Mouse (Mus musculus) heart, postnatal 14 days (tissue): ENCODE results near the gene Mamdc4. TPM values are rescaled to one million over a fixed set of nuclear protein-coding genes. Genes with fewer than 3 reads are reported as not detected.

Experiments used
- DNase-seq, 2 experiments: peaks; one replicate each; pipeline ENCODE4 v3.0.0; 2021 to 2022
- intact Hi-C: fragments of 180-260 bp; cut with DNase I; formaldehyde crosslinking; loops from one replicate; pipeline ENCODE4 v1.15.1; 2025
- long read RNA-seq, 2 experiments: library from polyadenylated mRNA; stranded (forward); transcript quantifications; one replicate each; pipeline ENCODE4 v2.0.0; 2021
- total RNA-seq, 2 experiments: library from RNA; stranded (reverse); gene quantifications; 2 replicates each; pipeline ENCODE4 v1.2.3; 2021

The Mamdc4 gene
- 1 to 10 TPM; 3.0 to 5.2 TPM for total RNA-seq
- long read RNA-seq, experiment 1, partial matches to known transcripts = 1 of 2 reads
- long read RNA-seq, experiment 1, other reads (novel, unspliced or antisense) = 1 of 2 reads
- long read RNA-seq, experiment 2, partial matches to known transcripts = 1 of 2 reads
- long read RNA-seq, experiment 2, other reads (novel, unspliced or antisense) = 1 of 2 reads

DNA sequence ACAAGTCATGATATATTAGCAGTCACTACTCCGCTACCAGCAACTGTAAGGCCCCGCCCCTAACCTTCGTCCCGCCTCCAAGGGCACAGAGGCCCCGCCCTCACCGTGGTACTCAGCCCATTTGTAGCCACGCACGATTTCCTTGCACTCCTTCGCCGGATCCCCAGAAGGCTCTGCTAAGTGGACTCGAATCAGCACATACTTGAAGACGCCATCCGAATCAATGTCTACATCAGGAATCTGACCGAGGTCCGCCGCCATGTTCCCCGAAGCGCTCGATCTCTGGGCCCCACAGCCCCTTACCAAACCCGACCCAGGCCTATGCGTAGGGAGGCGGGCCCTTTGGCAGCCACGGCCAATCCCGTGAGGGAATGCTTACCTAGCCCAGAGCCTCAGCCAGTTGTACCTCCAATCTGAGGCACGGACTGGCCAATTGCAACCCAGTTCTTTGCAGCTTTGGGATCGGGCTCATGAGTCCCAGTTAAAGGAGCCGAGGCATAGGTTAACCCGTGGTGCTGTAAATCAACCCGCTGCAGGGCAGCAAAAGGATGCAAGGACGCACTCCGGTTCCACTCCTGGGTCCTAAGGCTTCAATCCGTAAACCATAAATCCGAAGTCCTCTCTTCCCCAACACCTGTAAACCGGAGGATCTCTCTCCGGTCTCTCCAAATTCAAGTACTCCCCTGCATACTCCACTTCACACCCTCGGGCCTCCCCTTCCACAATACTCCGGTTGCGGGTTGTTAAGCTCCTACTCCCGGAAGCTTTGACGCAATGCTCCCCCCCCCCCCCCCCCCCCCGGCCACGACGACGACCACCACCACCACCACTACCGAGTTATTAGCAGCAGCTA, at the start of gene Mamdc4, which contains the start of gene Phpt1:
Gene Mamdc4, minus strand, starts transcription at position 267 of the 853 bp plus-strand sequence.
Gene Phpt1, minus strand, starts transcription at position 646 of the 853 bp plus-strand sequence.
- DNase-seq = peak; percentile 93 to 95
- intact Hi-C loops = no loop called here

DNA sequence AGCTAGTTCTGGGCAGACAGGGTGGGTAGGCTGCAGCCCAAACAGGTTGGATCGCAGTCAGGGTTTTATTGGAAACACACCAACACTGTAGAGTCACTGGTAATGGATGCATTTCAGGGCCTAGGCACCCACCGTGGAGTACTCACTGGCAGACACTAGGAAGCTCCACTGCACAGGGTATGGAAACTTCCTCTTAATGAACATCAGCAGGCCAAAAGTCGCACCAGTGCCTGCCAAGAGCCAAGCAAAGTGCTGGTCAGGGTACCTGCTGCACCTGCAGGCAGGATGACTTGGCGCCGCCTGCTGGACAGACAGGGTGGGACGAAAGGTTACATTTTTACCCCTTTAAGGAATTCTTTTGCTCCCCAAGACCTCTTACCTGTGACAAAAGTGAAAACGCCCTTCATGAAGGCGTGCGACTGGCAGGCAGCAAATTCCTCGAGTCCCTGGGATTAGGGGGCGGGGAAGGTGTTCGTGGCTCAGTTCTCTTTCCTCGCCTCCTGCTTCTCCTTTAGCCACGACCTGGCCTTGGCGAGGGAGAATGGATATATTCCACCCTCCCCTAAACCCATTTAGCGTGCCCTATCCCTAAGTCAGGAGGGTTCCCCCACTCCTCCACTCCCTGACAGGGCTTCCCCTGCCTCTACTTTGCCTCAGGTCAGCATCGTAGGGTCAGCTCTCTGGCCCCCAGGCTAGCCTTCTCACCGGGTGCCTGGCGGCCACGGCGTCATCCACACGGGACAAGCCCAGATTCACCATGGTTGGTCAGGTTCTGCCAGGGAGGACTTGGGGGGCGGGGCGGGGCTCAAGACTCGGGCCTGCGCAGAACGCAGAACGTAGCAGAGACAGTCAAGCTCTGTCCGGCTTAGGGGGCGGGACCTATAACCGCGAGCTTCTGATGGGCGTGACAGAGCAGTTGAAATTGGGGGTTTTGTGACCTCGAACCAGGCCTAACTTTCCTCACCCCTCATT, 46.9 kb upstream of the Mamdc4 start, which contains the start of gene Tmem141:
Gene Tmem141, minus strand, starts transcription at position 777 of the 972 bp plus-strand sequence.
- DNase-seq = peak; percentile 84 to 89
- intact Hi-C loops = no loop called here

DNA sequence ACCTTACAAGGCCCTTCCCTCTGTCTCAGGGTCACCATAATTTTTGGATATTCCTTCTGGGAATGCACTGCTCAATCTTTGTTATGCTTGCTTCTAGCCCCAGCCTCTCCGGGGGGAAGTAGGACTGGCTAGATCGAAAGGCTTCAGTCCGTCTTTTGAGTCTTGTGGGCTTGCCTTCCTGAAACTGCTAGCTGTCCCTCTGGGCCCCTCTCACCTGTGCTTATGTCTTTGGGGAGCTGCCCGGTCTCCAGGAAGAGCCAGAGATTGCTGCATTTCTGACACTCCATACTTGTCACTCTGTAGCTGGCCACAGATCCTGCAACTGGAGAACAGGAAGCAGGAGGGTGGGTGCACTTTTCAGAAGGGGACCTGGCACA, 46.2 kb upstream of the Mamdc4 start:
- no peak for DNase-seq
- intact Hi-C loops = no loop called here

DNA sequence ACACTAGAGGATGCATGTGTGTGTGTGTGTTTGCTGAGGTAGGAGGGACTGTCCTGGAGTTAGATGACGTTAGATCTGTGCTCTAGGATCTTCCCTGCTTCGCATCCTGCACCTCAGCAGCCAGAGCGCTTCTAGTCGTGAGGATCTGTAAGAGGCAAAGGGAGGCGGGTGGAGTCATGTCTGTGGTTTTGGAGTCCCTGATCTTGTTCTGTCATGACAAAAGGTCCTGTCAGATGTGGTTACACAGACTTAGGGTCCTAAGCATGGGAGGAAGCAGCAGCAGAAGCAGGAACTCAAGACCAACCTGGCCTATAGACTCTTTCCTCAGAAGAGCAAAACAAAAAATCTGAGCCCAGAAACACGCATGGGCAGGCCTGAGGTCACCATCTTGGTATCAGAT, 45.7 kb upstream of the Mamdc4 start:
- intact Hi-C loops = no loop called here
- DNase-seq = no peak

DNA sequence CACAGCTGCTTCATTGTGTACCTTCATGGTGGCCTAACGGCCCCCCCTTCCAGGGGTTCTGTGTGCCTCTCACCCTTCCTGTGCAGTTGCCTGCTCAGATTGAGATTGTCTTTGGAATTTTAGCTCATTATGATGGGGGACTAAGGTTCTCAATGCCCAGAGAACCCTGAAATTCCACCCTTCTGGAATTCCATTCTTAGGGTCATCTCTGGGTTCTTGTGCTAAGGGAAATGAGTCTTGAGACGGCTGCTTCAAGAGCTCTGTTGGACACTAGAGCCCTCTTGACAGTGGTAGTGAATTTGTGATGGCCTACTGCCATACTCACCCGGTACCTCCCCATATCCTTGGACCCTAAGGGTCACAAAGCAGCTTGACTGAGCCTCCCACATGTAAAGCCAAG, 42.9 kb upstream of the Mamdc4 start, which contains the start of gene Ccdc183:
Gene Ccdc183, minus strand, starts transcription at position 101 of the 400 bp plus-strand sequence.
- intact Hi-C loops = no loop called here
- DNase-seq = no peak

DNA sequence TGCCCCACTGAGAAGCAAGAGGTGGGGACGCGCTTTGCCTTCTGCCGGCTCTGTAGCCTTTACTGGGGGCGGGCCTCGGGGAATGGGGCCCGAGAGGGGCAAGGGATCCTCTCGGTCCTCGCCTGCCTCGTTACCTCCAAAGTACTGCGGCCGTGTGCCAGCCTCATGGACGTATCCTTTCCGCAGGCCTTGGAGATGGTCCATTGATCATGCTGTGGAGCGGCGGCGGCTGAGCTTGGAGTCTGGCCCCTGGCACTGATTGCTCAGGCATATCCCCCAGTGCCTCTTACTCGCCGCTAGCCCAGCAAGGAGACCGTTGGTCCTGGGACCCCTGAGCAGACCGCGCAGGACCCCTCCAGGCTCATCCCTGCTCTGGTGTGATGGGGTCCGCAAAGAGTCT, 41.8 kb upstream of the Mamdc4 start:
- DNase-seq = no peak
- intact Hi-C loops = no loop called here

DNA sequence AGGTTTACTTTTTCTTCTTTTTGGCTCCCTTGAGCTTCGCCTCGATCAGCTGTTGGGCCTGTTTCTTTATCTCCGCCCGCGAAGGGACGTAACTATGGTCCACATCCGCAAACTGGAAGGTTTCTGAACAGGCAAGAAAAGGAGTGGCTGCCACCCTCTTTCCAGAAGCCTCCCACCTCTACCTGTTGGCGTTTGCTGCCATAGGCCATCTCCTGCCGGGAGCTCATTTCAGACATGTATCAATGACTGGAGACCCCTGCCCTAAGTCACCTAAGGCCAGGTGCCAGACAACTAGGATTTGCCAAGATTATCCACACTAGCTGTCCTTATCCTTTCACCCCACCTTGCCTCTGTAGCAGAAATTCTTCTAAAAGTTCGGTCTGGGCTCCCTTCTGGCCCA, 34.0 kb upstream of the Mamdc4 start:
- intact Hi-C loops = no loop called here
- DNase-seq = no peak

DNA sequence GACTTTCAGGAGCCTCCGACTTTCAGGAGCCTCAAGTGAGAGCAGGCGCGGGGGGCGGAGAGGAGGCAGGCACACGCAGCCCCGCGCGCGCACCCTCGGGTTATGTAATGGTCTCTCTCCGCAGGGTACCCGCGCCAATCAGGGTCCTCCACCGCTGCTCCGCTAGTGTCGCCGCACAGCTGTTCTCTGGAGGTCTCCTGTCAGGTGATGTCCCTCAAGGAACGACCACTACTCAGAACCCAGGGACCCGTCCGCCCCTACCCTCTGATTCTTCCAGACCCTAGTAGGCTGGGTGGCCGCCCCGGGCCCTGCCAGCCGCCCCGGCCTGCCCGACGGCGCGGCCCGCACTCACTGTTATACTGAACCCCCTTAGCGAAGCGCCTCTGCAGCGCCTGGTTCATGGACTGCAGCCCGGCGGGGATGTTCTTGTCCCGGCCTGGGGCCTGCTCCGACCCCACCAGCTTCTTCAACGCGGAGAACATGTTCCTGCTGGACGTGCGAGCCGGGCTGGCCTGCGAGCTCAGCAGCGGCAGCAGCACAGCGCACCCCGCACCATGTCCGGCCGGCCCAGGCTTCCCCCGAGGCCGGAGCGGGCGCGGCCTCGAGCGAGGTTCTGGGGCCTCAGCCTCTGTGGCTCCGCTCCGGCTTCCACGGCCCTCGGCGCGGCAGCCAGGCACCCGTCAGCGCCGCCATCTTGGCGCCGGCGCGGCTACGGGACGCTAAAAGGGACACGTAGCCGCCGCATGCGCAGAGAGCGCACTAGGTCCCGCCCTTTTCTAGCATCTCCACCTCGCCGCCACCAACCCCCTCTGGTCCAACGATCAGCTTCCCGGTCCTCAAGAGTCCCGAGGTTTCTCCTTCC, 33.3 kb upstream of the Mamdc4 start, which contains the start of gene Rabl6:
Gene Rabl6, minus strand, starts transcription at position 761 of the 862 bp plus-strand sequence.
- DNase-seq = peak; percentile 92 to 93
- intact Hi-C loops = no loop called here

DNA sequence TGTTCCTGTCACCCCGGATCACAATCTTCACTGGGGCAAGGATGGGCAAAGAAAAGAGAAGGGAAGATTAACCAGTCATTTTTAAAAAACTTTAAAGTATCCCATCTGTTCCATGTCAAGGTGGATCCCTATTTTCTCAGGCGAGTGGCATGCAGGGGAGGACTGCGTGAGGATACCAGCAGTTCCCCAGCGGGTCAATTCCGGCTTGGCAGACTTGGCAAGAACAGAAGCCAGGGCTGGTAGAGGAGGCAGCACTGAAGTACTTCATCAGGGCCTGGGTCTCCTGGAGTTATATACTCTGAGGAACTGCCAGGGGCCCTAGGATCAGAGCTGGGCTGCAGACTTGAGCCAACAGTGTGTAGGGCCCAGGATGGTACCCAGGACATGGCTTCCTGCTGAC, 27.9 kb upstream of the Mamdc4 start:
- intact Hi-C loops = no loop called here
- DNase-seq = no peak

DNA sequence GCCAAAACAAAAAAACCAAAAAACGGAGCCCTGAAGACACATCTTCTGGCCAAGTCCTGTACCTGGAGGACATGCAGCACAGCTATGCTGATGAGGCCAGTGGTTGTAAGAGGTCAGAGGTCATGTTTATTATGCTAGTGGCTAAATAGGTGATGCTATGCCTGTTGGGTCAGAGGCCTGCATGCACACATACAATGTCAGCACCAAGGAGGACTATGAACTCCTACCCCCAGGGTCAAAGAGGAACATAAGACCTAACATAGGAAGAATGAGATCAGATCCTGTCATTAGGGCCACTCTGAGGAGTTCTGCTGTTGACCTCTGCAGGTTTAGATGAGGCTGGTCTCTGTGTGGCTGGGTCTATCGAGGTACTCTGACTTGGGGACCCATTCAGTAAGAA, 25.4 kb upstream of the Mamdc4 start:
- DNase-seq = no peak
- intact Hi-C loops = no loop called here

DNA sequence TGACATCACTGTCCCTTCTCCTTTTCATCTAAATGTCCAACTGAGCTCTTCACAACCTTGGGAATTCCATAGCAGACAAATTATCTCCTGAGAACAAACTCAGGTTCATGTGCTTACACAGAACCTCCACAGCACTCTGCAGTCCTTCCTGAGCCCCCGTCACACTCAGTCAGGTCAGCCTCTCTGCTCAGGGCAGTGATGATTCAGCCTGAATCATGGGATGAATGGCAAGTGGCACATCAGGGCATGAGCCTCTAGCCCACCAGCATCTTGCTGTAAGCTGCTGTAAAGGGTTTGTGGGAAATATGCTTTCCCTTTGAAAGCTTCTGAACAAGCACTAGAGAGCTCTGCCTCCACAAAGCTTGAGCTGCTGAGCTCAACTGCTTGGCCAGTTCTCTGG, 24.1 kb upstream of the Mamdc4 start:
- intact Hi-C loops = no loop called here
- no peak for DNase-seq

DNA sequence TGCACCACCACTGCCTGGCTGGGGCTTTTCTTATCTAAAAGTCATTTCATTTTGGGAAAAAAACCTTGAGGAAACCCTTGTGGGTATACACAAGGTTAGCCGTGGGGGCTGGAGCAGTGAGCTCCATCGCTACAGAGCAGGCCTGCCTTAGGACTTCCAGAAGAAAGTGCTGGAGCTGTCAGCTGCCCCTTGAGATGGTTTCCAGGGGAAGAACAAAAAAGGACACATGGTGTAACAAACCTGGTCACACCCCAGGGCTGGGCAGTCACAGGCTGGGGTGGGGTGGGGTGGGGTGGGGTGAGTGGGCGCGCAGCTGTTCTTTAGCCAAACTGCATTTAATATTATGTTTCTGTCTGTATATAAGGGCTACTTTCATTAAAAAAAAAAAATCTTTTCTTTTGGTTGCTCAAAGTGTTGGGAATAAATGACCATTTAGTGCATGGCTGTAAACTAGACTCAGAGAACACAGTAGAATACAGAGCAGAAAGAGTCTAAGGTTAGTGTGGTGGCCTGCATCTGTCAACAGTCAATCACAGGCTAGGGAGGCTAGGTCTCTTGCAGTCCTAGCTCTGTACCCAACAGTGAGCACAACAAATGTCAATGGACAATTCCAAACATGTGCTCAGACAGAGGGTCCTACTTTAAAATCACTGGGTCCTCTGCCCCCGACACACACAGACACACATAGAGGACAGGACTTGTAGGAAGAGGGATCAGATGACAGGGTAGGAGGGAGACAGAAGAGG, 22.3 kb upstream of the Mamdc4 start:
- no peak for DNase-seq
- intact Hi-C loops = no loop called here

DNA sequence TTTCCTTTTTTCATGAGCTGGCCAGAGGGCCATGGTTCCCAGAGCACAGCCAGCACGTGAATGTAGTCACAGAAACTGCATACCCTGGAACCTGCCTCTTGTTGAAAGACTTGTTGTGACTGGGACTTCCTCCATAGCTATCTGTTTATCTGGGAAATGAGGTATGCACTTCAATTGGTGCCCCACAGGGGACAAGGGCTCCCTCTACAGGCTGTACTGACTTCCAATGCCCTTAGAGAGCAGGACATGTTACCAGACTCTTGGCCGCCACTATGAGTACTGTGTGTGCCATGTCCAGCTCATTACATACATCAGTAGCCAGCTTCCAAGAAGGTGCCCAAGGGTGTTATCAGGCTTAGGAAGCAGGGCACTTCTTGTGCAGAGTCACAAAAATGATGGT, 17.2 kb upstream of the Mamdc4 start:
- intact Hi-C loops = no loop called here
- no peak for DNase-seq

DNA sequence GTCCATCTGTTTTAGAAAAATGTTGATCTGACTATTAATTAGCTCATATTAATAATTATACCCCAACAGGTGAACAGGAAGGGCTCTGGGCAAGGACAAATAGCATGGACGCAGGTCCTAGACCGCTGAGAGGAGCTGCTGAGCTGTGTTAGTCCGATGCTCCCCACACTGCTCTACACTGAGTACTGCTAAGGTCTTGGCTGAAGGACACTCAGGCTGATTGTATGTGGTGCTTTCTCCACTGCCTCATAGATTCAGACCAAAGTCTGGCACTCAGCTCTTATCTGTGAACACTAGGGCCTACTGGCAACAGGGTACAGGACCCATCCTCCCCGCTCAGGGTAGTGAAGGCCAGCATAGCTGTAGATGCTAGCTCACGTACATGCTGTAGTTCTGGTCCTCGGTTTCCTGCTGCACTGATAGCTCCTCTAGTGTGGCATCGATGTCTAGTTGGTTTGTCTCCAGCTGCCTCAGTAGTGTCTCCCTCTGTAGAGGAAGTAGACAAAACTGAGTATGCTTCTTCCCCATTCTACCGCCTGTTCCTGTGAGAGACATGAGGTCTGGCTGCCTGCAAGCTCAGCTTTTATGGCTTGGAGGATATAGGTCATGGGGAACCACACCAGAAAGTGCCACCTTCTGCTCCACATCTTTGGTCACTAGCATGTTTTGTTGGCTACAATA, 13.7 kb upstream of the Mamdc4 start:
- intact Hi-C loops = no loop called here
- DNase-seq = no peak

DNA sequence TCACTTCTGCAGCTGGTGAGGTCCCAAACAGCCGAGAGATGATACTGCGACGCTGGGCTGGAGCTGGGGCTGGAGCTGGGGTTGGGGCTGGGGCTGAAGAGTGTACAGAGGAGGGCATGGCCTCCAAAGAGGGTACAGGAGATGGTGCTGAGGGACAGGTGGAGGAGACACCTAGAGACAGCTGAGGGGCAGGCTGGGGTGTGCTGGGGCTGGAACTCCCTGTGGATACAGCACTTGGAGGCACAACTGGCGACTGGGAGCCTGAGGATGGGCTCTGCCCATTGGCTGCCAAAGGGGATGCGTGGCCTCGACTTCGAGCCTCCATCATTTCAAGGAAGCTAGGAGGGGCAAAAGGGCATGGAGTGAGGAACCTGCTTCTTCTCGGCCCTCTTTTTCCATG, 12.6 kb upstream of the Mamdc4 start:
- no peak for DNase-seq
- intact Hi-C loops = no loop called here

DNA sequence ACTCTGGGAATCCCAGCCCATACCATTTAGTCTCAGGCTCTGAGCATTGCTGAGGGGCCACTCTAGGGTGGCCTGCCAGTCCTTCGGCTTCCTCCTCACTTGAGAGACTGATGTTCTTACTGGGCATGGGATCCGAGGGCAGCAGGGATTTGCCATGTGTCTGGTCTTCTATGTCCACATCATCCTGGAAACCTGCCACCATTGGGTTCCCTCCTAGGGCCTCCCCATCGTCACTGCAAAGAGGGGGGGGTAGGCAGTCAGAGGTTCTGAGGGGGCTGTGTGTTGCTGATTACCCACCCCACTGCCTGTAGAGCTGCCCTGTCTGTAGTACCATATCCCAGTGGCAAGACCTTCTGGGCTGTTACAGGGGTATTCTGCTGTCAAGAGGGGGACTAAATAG, 11.0 kb upstream of the Mamdc4 start:
- DNase-seq = no peak
- intact Hi-C loops = no loop called here

DNA sequence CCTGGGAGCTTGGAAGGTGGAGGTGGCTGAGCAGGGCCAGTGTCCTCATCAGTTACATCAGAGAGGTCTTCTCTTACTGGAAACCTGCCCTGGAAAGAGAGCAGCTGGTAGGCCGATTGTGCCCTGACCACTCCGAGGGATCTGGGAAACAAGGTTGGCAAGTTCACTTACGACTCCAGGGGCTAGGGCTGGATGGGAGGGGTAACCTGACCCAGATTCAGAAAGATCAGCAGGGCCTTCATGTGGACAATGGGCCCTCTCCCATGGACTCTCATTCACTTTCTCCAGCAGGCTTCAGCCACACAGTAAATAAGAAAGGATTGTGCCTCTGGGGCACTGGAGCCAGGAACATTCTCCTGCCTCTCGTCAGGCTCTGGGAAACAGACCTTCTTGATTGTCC, 10.2 kb upstream of the Mamdc4 start:
- intact Hi-C loops = no loop called here
- DNase-seq = no peak

DNA sequence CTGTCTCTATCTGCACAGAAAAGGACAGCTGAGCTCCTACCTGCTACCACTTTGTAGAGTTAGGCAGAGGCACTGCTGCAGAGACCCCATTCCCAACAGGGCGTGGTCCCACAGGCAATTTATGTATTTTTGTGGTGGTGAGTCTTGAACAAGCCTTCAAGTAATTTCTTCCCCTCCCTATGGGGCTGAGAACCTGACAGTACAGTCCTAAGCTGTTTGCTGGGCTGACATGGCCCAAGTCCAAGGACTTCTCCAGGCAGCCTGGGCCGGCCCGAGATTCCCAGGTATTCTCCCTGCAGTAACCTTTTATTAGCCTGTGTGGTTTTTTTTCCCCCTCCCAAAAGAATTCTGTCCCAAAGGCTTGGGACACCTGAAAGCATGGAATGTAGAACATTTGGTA, 9.5 kb upstream of the Mamdc4 start:
- no peak for DNase-seq
- intact Hi-C loops = no loop called here

DNA sequence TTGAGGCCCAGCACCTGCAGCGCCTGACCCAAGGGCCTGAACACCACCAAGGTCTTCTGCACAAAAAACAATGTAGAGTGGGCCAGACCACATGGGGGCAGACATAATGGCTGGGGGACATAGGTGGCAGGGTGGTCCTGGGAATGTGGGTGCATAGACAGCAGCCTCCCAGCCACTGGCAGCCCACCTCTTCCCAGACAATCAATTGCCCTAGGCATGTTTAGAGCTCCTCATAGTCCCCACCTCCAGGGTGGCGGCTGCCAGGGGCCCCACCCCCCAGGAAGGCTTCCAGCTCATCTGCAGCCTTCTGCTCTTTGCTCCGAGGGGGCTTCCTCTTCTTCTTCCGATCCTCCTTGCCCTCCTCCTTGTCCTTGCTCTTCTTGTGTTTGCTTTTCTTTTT, 8.9 kb upstream of the Mamdc4 start:
- intact Hi-C loops = no loop called here
- DNase-seq = no peak
